Mouse (Mus musculus) kidney, postnatal 14 days (tissue): Measurements from ENCODE around the gene Nat9.

ENCODE experiments used
- DNase-seq: peaks from one replicate; pipeline ENCODE4 v3.0.0; 2022; ENCODE audit warnings: mixed read lengths

Nat9 gene

GRCm38 (mm10) chr11:115151755-115152429, 35.8 kb downstream of the Nat9 start:
- peak; percentile 80 for DNase-seq

GRCm38 (mm10) chr11:115150741-115151254, 36.9 kb downstream of the Nat9 start:
- DNase-seq = no peak

- DNase-seq = no peak
These were observed 39.8 kb downstream of the Nat9 start for GRCm38 (mm10) chr11:115147813-115148212.

GRCm38 (mm10) chr11:115141970-115142369, 45.7 kb downstream of the Nat9 start:
- DNase-seq = no peak

- no peak for DNase-seq
These were observed 48.9 kb downstream of the Nat9 start for GRCm38 (mm10) chr11:115138597-115139262.

GRCm38 (mm10) chr11:115133800-115134199, 53.9 kb downstream of the Nat9 start, which contains the start of gene Cd300lf:
Gene Cd300lf, minus strand, starts transcription at chr11:115133992.
- DNase-seq = no peak
